Mouse (Mus musculus) embryonic facial prominence, embryonic 14.5 days (tissue): Measurements from ENCODE around the gene Chmp5. TPM values are rescaled to one million over a fixed set of nuclear protein-coding genes. Genes with fewer than 3 reads are reported as not detected.

ENCODE experiments used
- ATAC-seq: fragments of 200-750 bp; cut with Nextera tagmentation; 2 replicates; pipeline ENCODE4 v1.8.0; 2017; ENCODE audit warnings: low read depth, moderate number of reproducible peaks, moderate TSS enrichment
- DNase-seq: peaks from one replicate; pipeline ENCODE4 v3.0.0-alpha.2; 2015; ENCODE audit warnings: low spot score
- H3K27ac ChIP-seq: fragments of 300-500 bp; sonication (generic); replicated peaks from 2 replicates; pipeline ENCODE4 v1.5.1; 2014; ENCODE audit warnings: low read depth, mild to moderate bottlenecking, low read length, moderate library complexity
- H3K27me3 ChIP-seq: fragments of 300-500 bp; sonication (generic); replicated peaks from 2 replicates; pipeline ENCODE4 v1.6.1; 2014; ENCODE audit warnings: low read length; ENCODE audit not compliant: control insufficient read depth, insufficient read depth
- H3K36me3 ChIP-seq: fragments of 300-500 bp; sonication (generic); 2 replicates; pipeline ENCODE4 v1.6.1; 2014; ENCODE audit warnings: low read length, mixed read lengths; ENCODE audit not compliant: control insufficient read depth, insufficient read depth
- H3K4me1 ChIP-seq: fragments of 300-500 bp; sonication (generic); 2 replicates; pipeline ENCODE4 v1.6.1; 2014; ENCODE audit warnings: antibody characterized with exemption, low read length; ENCODE audit not compliant: control insufficient read depth, insufficient read depth
- H3K4me2 ChIP-seq: fragments of 300-500 bp; sonication (generic); 2 replicates; pipeline ENCODE4 v1.6.1; 2014; ENCODE audit warnings: low read depth, mild to moderate bottlenecking, low read length, moderate library complexity, mixed read lengths
- H3K4me3 ChIP-seq: fragments of 300-500 bp; sonication (generic); 2 replicates; pipeline ENCODE4 v1.5.1; 2014; ENCODE audit warnings: low read depth, mild to moderate bottlenecking, low read length
- H3K9ac ChIP-seq: fragments of 300-500 bp; sonication (generic); 2 replicates; pipeline ENCODE4 v1.6.1; 2014; ENCODE audit warnings: low read depth, mild to moderate bottlenecking, low read length, moderate library complexity, mixed read lengths
- H3K9me3 ChIP-seq: fragments of 300-500 bp; sonication (generic); 2 replicates; pipeline ENCODE4 v1.6.1; 2016; ENCODE audit warnings: low read length; ENCODE audit not compliant: control insufficient read depth
- WGBS: fragments of 180-500 bp; shearing (Covaris S2); extraction: QIAGEN DNeasy Blood & Tissue Kit; methylation state at CpG from one replicate; pipeline ENCODE4 v1.1.7; 2014; 5-methylcytosine and 5-hydroxymethylcytosine counted together
- polyA plus RNA-seq: library from polyadenylated mRNA; unstranded; fragments of >200 nt; fragmentation: Nextera tagmentation; extraction: Ambion mirVana; gene quantifications from 2 replicates; pipeline ENCODE4 v1.2.1, GENCODE M21; 2014

The Chmp5 gene
- polyA plus RNA-seq, 1 experiment from 2014 or later: 103 TPM

- peaks cover 7% of the 10 kb centered on the region; the same call in 1 of the 2 replicates for H3K4me1 ChIP-seq
- H3K9me3 ChIP-seq: no peaks in the 10 kb centered on the region
- 91% methylated on average over 10 of the region's 10 CpGs for WGBS
- no peak overlapping the region for H3K9ac ChIP-seq
- DNase-seq (no peak), ATAC-seq (no peak)
- peaks cover 61% of the 10 kb centered on the region for H3K36me3 ChIP-seq
- H3K27ac ChIP-seq: no peak overlapping the region
- H3K4me2 ChIP-seq: no peak overlapping the region
- no peak overlapping the region for H3K4me3 ChIP-seq
- no peaks in the 10 kb centered on the region for H3K27me3 ChIP-seq
Observed at GRCm38 (mm10) chr4:40976651-40977050, 28.4 kb downstream of the Chmp5 start.

- 89% methylated on average over 1 of the region's 1 CpGs for WGBS
- no peak for ATAC-seq
- Histone ChIP-seq H3K9ac (no peak overlapping the region), H3K4me2 (no peak overlapping the region), H3K27ac (no peak overlapping the region), H3K27me3 (no peaks in the 10 kb centered on the region), H3K36me3 (peaks cover 84% of the 10 kb centered on the region), H3K4me1 (no peaks in the 10 kb centered on the region), H3K4me3 (no peak overlapping the region), H3K9me3 (no peaks in the 10 kb centered on the region)
- DNase-seq: no peak
Observed at GRCm38 (mm10) chr4:40979430-40979829, 31.2 kb downstream of the Chmp5 start.

GRCm38 (mm10) chr4:40982486-40982885, 34.3 kb downstream of the Chmp5 start:
- peak overlapping the region; percentile 19; the same call in 1 of the 2 replicates for H3K9ac ChIP-seq
- no peaks in the 10 kb centered on the region for H3K4me1 ChIP-seq
- no peak overlapping the region for H3K4me2 ChIP-seq
- no peaks in the 10 kb centered on the region for H3K27me3 ChIP-seq
- WGBS: 68% methylated on average over 3 of the region's 3 CpGs
- no peaks in the 10 kb centered on the region for H3K9me3 ChIP-seq
- no peak for DNase-seq
- no peak for ATAC-seq
- no peak overlapping the region for H3K27ac ChIP-seq
- H3K36me3 ChIP-seq: peaks cover 96% of the 10 kb centered on the region
- no peak overlapping the region for H3K4me3 ChIP-seq

GRCm38 (mm10) chr4:40983686-40984085, 35.5 kb downstream of the Chmp5 start:
- WGBS: 91% methylated on average over 1 of the region's 1 CpGs
- Histone ChIP-seq H3K36me3 (peaks cover 96% of the 10 kb centered on the region), H3K27me3 (no peaks in the 10 kb centered on the region), H3K4me1 (no peaks in the 10 kb centered on the region), H3K4me2 (no peak overlapping the region), H3K9me3 (no peaks in the 10 kb centered on the region), H3K9ac (no peak overlapping the region), H3K27ac (no peak overlapping the region), H3K4me3 (no peak overlapping the region)
- ATAC-seq (no peak), DNase-seq (no peak)

- no peaks in the 10 kb centered on the region for H3K4me1 ChIP-seq
- H3K27ac ChIP-seq: no peak overlapping the region
- ATAC-seq: no peak
- peaks cover 97% of the 10 kb centered on the region for H3K36me3 ChIP-seq
- no peak overlapping the region for H3K4me2 ChIP-seq
- H3K9me3 ChIP-seq: no peaks in the 10 kb centered on the region
- WGBS: 87% methylated on average over 6 of the region's 6 CpGs
- DNase-seq: no peak
- no peaks in the 10 kb centered on the region for H3K27me3 ChIP-seq
- H3K4me3 ChIP-seq: no peak overlapping the region
- H3K9ac ChIP-seq: no peak overlapping the region
Observed at GRCm38 (mm10) chr4:40989633-40990032, 41.4 kb downstream of the Chmp5 start.

GRCm38 (mm10) chr4:40996302-40996701, 48.1 kb downstream of the Chmp5 start:
- no peak overlapping the region for H3K4me2 ChIP-seq
- H3K4me1 ChIP-seq: no peaks in the 10 kb centered on the region
- no peak overlapping the region for H3K4me3 ChIP-seq
- H3K36me3 ChIP-seq: peaks cover 99% of the 10 kb centered on the region
- H3K9ac ChIP-seq: no peak overlapping the region
- DNase-seq (no peak), ATAC-seq (no peak)
- no peaks in the 10 kb centered on the region for H3K27me3 ChIP-seq
- WGBS: 94% methylated on average over 6 of the region's 6 CpGs
- H3K27ac ChIP-seq: no peak overlapping the region
- H3K9me3 ChIP-seq: no peaks in the 10 kb centered on the region

GRCm38 (mm10) chr4:40997916-40998315, 49.7 kb downstream of the Chmp5 start:
- 93% methylated on average over 4 of the region's 4 CpGs for WGBS
- no peak for DNase-seq
- H3K4me3 ChIP-seq: no peak overlapping the region

GRCm38 (mm10) chr4:41000271-41000670, 52.1 kb downstream of the Chmp5 start:
- no peak for DNase-seq
- H3K4me1 ChIP-seq: no peaks in the 10 kb centered on the region
- H3K9me3 ChIP-seq: no peaks in the 10 kb centered on the region
- peaks cover 99% of the 10 kb centered on the region for H3K36me3 ChIP-seq
- H3K4me2 ChIP-seq: no peak overlapping the region
- 92% methylated on average over 1 of the region's 1 CpGs for WGBS
- ATAC-seq: no peak
- H3K27me3 ChIP-seq: no peaks in the 10 kb centered on the region
- no peak overlapping the region for H3K4me3 ChIP-seq
- no peak overlapping the region for H3K27ac ChIP-seq
- H3K9ac ChIP-seq: no peak overlapping the region

More at GRCm38 (mm10) chr4:40997916-40998315, 49.7 kb downstream of the Chmp5 start:
- ATAC-seq: no peak
- no peaks in the 10 kb centered on the region for H3K9me3 ChIP-seq
- H3K27ac ChIP-seq: no peak overlapping the region
- H3K4me1 ChIP-seq: no peaks in the 10 kb centered on the region
- peaks cover 99% of the 10 kb centered on the region for H3K36me3 ChIP-seq
- no peak overlapping the region for H3K9ac ChIP-seq
- no peak overlapping the region for H3K4me2 ChIP-seq
- H3K27me3 ChIP-seq: no peaks in the 10 kb centered on the region

- no peak for DNase-seq
- Histone ChIP-seq H3K27me3 (no peaks in the 10 kb centered on the region), H3K27ac (no peak overlapping the region), H3K36me3 (peaks cover 95% of the 10 kb centered on the region), H3K4me1 (no peaks in the 10 kb centered on the region), H3K4me3 (no peak overlapping the region), H3K4me2 (no peak overlapping the region), H3K9me3 (no peaks in the 10 kb centered on the region), H3K9ac (no peak overlapping the region)
- ATAC-seq: no peak
- WGBS: 91% methylated on average over 9 of the region's 9 CpGs
Observed at GRCm38 (mm10) chr4:41000842-41001639, 52.8 kb downstream of the Chmp5 start.
